Mouse (Mus musculus) frontal cortex, adult (tissue): ENCODE results near the gene Kdm4a.

Experiments used
- ATAC-seq: cut with Nextera tagmentation; 2 replicates; pipeline ENCODE4 v1.9.2; 2017; ENCODE audit warnings: mild to moderate bottlenecking, moderate library complexity, mixed read lengths; ENCODE audit not compliant: low TSS enrichment

The Kdm4a gene

DNA sequence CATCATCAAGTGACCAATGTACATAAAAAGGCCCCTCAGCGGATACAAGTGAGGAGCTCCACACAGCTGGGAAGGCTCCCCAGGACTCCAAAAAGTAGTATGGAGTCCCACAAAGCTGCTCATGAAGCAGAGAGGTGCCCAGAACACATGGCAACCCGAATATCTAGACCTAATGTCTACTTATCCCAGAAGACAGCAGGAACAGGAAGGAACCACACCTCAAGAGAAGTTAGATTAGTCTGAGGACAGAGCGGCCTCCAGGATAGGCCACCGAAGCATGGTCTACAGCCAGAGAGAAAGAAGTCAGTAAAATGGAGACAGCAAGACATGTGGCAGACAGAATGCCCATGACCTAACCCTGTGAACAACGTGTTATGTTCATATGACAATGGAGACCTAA lies 25.0 kb downstream of the Kdm4a start:
- ATAC-seq: no peak

DNA sequence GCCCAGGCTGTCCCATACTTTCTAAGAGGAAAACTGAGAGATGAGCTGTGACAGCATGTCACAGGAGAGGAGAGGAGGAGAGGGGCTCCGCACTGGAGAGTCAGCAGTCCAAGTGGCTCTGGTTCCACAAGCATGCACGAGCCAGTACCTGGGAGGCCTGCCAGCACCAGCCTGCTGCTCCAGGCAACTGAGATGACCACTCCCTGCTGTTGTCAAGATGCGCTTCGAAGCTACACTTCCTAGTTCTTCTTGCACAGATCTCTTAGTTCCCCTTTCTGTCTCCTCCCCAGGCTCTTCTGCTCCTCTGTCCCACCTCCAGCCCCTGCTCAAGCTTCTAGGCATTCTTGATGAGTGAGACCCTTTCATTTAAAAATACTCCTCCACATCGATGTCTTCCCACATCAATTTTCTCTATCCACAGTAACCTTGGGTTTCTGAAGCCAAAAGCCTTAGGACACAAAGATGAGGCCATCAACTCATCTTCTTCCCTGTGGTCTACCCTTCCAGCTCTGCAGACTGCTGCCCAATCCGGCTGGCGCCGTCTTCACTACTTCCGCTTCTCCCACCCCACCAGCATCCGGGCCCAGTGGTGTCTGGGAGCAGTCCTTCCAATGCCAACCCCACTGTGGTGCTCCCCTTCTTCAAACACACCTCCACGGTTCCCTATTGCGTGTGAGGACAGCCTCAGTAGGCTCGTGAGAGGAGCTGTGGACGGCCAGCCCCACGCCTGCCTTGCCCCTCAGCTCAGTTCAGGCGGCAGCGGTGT lies 27.6 kb downstream of the Kdm4a start:
- no peak for ATAC-seq

DNA sequence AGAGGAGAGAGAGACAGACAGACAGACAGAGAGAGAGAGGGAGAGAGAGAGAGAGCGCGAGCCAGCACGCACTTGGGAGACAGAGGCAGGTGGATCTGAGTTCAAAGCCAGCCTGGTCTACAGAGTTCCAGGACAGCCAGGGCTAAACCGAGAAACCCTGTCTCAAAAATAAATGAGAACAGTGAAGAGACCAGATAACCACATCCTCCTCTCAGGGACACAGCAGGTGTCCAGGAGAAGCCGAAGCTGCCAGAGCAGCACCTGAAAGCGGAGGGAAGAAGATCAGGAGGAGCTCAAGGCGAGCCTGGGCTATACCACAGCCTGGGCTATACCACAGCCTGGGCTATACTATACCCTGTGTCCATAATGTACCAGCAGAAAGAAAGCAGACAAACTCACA lies 29.0 kb downstream of the Kdm4a start:
- no peak for ATAC-seq

DNA sequence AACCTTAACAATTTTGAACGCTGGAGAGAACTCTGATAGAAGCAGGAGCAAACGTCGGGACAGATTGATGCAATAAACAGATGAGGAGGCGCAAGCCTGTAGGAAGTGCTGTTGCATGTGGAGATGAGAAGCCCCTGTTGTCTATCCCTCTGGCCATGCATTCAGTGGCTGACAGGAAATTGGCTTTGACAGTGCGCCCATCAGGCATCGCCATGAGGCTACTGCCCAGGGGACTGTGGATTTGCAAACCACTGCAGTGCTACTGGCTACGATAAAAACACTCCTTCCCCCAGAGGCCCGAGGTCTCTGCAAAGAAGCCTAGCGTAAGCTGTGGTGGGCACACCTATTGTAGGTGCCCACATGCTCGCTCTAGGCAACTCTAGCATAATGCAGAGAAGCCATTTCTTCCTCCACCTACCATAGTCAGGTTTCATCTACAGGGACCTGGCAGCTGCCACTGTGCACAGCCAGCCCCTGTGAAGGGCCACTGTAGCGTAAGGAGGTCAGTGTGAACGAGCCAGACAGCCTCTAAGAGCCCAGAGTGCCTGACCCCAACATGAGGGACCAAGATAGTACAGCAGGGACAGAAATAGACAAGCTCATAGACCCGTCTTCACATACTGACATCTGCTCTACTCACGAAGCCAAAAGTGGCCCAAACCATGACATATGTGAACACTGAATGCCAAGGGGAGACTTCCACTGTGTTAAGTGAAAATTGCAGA lies 29.7 kb downstream of the Kdm4a start:
- no peak for ATAC-seq

DNA sequence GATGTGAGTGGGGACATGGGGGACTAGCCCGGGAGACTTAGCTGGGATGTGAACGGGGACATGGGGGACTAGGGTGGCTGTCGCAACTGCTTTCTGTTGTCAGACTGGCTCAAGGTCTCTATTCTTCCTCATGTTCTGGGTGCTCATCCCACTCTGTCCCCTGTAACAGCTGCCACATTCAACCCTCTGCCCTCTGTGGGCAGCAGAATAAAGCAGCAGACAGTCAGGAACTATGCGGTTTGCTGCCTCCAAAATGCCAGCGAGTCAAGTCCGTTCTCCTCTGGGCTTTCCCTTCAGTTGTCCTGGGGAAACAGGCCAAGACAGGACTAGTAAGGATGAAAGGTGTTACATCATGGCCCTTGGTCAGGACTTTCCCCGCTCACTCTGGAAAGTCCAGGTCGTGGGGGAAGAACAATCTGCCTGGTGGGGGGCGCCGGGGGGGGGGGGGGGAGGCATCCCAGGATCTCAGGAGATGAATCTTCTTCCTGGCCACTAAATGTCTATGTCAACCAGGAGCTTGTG lies 30.7 kb downstream of the Kdm4a start:
- no peak for ATAC-seq

DNA sequence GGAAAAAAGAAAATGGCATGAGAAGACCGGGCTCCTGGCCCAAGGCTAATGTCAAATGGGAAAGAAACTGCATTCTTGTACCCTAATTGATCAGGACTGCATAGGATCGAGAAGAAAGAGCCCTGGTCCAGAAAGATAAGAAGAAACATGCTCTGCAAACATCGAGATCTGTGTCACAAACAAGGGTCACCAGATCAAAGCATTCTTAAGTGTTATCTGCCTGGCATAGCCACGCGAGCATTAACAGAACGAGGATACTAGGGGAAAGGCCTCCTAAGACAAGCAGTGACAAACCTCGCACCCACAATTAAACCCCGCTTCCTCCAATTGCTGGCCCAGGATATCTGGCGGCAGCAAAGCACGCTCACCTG lies 31.5 kb downstream of the Kdm4a start:
- no peak for ATAC-seq

DNA sequence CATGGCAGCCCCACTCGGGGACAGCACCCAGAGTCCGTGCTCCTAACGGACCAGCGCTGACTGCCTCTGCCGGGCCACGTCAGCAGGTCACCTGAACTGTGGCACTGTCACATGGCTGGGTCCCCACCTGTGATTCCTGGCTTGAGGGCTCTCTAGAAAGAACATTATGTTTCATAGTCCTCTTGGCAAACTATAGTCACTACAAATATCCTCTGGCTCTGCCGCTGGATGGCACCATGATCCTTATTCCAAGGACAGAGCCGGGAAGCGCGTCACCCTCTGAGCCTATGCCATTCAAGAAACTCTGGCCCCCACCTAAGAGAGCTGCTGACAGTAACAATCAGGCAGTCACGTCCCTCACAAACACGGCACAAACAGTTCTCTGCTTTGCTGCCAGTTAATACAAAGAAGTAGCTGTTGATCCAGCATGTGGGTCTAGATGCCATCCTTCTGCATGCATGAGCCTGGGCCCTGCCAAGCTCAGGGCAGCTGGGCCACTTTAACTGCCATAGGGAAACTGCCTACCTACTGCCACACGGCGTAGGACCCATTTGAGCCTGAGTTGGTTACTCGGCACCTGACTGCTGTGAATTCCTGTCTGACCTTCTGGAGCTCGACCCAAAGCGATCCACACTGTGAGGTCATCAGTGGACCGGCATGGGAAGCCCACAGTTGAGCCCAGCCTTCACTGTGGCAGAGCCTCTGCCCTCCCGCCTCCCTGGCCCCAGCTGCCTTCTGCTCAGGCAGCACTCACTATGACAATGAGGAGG lies 32.1 kb downstream of the Kdm4a start:
- ATAC-seq: peak; percentile 49

DNA sequence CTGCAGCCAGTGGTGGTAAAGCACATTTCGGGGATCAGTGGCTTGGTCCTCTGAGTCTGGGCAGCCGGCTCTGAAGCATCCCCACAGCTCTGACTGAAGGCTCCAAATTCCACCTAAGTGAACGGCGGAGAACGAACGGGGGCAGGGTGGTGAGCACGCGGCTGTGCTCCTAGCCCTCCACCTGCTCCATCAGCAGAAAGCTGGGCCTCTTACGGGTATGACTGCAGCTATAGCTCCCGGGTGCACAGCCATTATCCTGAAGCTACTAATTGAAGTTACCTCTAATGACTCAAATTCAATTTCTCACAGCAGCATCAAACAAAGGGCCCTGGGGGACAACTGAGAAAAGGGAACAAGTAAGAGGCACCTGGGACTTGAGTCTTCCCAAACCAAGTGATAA lies 32.8 kb downstream of the Kdm4a start:
- no peak for ATAC-seq

DNA sequence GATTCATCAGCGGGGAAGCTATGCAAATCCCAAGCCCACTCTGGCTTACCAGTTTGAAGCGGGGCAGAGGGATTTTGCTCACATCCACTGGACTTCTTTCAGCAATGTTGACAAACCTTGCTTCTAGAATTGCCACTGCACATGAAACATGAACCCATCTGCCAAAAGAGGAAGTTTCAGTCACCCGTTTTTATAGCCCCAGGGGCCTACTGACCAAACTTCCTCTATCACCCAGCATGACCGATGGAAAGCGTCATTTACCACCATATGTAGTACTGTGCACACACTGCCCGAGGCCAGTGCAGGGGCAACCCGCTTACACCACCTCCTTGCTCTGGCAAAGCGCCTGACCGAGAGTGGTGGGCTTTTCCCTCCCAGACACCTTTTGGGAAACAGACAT lies 35.5 kb downstream of the Kdm4a start:
- no peak for ATAC-seq

DNA sequence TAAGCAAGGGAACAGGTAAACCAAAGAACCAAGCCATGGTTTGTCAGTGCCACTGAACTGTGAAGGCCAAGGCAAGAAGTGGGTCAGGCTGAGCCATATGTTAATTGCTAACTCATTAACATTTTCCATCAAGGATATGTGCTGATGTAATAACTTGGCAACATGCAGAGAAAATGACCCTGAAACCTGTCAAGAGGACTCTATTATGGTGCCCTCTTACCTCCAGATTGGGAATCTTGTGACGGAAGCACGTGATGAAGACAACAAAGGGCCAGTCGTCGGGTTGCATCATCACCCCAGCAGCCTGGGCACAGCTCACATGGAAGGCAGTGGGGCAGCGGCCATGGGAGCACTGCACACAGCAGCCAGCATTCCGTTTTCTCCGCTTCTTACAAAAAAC lies 36.2 kb downstream of the Kdm4a start:
- no peak for ATAC-seq

DNA sequence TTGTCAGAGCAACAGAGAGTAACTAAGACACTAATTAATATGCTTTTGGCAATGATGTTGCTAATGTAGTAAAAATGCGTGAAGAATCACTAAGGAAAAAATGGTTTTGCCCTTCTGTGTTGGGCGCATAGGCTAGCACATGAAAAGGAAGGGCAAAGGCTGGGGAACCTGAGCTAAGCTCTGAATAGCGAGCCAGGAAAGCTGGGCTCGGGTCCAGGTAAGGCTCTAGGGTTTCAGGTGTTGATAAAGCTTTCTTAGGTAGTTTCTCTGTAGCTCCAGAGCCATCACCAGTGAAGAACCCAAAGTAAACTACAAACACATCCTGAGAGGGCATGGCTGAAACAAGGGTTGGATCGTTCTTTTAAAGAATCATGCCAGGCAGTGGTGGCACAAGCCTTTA lies 38.3 kb downstream of the Kdm4a start:
- no peak for ATAC-seq

DNA sequence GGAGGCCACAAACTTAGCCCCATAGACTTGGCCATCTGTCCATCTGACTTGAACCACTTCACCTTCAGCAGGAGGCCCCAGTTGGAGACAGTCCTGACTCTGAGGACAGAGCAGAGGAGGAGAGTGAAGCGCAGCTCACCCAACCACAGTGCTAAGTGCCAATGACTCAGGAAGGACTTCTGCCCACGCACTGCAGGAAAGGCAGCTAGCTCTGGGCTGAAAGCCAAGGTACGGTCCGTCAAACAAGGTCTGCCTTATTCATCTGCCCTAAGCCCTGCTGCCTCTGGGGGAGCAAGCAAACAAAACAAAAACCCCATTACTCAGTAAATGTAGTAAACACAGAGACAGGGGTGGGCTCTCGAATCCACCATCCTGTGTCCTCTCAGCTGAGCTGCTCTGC lies 41.0 kb downstream of the Kdm4a start:
- peak; percentile 20 for ATAC-seq

DNA sequence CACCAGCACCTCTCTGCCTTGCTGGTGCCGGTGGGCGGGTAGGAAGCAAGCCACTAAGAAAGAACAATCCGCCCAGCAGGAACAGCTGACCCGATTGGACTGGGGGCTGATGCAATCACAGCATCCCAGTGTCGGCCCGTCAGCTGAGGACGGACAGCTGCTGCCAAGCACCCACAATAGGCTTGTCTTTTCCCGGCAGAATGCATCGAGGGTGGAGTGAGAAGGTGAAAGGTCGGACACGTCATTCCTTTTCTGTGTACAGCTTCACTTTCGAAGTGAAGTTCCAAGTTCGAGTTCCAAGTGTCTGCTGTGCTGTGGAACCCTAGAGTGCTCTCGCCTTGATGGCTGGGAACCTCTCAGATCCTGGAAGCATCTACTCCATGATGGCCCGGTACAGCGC lies 42.0 kb downstream of the Kdm4a start:
- peak; percentile 6; the same call in 1 of the 2 replicates for ATAC-seq

DNA sequence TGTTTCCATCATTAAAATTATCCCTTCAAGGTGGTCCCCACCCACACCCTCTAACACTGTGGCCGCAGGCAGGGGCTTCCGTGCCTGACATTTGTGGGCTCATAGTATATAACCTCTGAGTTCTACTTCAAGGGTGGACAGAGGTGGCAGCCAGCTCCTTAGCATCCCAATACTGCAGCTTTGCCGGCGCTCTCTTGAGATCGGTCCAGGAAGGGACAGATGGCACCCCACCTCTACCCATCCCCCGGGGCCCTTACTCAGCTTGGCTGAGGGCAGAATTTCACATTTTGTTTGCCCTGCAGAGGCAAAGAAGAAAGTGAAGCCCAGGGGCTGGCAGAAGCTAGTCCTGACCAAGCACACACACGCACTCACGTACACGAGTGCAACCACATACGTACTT lies 42.5 kb downstream of the Kdm4a start:
- ATAC-seq: no peak

DNA sequence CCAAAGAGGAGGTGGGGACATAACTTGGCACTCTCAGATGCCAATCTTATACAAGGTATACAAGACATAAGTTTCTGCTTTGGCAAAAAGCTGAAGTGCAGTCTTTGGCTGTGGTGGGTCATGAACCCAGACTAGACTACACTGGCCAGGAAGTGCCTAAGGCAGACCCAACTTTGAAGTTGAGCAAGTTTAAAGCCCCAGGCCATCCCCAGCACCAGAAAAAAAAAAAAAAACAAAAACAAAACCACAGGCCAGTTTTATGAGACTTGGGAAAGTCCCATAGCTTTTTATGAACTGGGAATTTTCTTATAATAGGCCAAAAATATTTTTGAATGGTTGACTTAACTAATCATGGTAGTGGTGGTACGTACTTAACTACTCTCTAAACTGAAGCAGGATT lies 44.4 kb downstream of the Kdm4a start:
- no peak for ATAC-seq

DNA sequence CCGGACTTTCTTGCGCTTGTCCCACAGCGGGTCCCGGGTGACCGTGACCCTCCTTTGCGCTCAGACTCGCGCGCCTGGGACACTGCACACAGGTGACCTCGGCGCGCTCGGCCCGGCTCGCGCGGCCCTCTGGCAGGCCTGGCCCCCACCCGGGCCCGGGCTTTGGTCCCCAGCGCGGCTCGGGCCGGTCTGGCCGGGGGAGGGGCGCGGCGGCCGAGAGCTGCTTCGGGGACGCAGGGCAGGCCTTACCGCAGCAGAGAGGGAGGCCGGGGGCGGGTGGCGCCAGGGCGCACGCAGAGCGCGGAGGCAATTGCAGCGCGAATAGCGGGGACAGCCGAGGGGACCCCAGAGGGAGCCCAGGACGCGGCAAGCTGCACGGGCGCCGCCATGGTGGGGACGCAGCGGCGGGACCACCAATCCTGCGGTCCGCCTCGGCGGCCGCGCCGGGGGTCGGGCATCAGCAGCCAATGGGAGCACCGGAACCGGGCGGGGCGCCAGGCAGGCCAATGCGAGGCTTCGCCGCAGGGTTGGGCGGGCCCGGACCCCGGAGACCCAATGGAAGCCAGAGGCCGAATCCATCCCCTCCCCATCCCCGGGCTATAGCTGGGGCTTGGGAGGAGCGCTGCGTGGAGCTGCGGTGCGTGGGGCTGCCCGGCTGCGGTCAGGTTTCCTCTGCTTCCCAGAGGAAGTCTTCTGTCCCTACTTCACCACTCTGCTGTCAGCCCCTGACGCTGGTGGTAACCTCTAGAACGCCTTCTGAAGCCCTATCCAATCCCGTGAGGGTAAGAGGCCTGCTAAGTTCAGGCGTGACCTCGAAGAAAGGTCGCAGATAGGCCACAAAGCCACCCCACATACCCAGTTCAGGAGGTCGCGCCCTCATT lies 45.1 kb downstream of the Kdm4a start, which contains the start of gene St3gal3:
TSS of gene St3gal3 (minus strand) at position 430 of the 881 bp plus-strand sequence.
- peak; percentile 84 for ATAC-seq

DNA sequence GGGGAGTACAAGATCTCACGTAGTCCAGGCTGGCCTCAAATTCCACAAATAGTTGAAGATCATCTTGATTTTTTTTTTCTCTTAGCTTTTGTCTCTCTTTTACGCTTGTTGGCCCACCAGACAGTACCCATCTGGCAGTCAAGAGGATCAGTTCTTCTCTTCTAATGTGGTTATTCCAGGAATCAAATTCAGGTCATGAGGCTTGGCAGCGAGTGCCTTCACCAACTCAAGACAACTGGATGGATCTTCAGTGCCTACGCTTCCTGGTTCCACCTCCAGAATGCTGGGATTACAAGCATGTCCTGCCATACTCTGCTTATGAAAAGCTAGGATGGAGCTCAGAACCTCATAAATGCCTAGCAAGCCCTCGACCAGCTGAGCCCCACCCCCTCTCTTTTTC lies 48.5 kb downstream of the Kdm4a start:
- peak; percentile 62; the same call in 1 of the 2 replicates for ATAC-seq

DNA sequence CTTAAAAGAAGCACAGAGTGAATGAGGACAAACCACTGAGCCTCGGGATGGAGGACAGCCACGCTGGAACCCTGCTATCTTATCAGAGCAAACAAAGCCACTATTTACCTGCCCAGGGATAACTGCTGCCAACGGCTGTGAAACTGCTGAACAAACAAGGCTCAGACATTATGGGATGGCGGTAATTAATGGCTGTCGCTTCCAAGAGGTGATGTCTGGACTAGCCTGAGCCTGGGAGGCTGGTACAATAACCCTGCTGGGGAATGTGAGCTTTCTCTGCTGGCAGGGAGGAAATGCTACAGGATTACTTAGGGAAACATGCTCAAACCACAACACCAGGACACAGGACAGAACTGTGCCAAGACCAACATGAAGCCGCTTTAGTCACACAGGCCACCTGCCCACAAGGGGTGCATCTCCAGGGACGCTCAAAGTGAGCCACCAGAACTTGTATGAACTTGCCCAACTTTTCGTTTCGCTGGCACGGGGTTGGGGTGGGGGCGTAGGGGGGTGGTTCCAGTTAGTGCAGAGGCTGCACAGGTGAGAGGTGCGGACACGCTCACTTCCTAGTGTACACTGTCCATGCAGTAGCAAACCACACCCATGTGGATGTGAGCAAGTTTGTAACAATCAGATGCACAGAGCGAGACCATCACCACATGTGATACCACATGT lies 56.7 kb downstream of the Kdm4a start:
- no peak for ATAC-seq

DNA sequence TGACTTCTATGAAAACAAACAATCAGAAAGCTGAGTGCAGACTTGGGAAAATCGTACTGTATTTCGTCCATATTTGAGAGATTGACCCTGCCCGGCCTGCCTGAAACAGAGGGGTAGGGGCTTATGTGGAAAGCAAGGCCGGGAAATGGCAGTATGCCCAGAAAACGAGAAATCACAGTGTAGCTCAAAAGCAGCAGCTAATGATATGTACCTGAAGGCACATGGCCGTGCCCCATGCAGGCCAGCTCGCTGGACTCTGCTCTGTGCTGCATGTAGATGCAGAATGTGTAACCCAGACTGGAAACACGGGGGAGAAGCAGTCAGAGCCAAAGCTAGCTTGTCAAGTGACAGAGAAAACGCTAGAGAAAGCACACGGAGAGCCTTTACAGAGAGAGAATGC lies 57.8 kb downstream of the Kdm4a start:
- no peak for ATAC-seq

DNA sequence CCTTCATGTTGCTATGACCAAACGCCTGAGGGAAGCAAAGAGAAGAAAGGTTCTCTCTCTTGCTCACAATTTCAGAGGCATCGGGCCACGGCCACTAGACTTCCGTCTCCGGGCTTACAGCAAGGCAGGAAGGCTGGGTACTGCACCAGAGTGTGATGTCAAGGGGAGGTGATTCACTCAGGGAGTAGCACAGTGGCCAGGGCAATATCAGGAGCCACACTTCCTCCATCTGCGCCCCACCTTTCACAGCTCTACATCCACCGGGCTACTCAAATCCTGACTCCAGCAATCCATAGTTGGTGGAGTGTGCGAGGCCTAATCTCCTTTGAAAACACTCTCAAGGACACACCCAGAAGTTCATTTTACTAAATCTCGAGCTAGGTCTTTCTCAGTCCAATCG lies 62.3 kb downstream of the Kdm4a start:
- no peak for ATAC-seq

DNA sequence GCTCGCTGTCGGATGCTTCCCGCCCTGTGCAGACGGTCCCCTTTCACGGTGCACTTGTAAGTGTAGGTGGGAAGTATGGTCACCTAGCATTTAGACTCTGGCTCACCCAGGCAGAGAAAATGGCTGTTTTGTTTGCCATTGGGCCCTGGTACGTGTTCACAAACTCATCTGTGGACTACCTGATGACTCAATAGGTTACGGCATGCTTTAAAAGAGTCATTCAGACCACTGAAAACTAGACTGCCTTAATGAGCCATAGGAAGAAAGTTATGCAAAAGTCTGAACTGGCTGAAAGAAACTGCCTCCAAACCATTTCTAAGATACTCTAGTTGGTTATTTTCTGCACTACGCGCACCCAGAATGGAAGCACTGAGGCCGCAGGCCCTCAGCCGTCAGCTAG lies 63.7 kb downstream of the Kdm4a start:
- ATAC-seq: no peak
